ENCODE assay signal across 27 mouse cellular contexts in the genomic region with DNA sequence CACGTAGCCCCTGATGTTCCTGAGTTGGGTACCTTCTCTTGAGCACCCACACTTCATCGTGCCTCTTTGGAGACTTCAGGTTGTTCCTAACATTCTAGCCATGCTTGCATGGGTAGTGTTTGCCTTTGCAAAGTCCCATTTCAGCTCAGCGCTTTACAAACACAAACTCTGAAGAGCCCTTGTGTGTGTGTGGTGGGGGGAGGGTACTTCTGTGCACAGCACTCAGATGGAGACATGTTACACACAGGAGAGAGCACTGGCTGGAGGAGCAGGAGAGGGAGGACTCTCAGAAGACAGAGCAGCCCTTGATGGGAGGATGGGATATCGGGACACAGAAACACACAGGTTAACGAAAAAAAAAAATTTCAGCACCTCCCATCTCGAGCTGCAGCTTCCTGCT.
DNase-seq lines count a peak whose midpoint lies in the region; ATAC-seq and TF ChIP-seq lines count a peak whose summit lies in the region.
"Had no signal": no experiment of that assay in that cellular context is flagged by ENCODE, and none has a peak within 500 bp of the region (broad histone marks: within the 10 kb centered on the region; RNA-seq: fewer than 3 reads in every experiment).

No protein-coding gene starts in this region.

- no peak for ATAC-seq in hindbrain, postnatal 0 days
- ATAC-seq in lung, embryonic 14.5 days (ENCODE audit: insufficient read depth) = peak; percentile 64
- ATAC-seq in lung, postnatal 0 days = peak; percentile 31; the same call in 1 of the 2 replicates
- no peak for ATAC-seq in granulocyte monocyte progenitor cell, adult 5-6 weeks (replicated peaks; ENCODE audit: poor library complexity, severe bottlenecking)
- ATAC-seq: CD4-positive, CD25-positive, alpha-beta regulatory T cell, adult 4 months; forebrain, embryonic 14.5 days had no signal

- WGBS in hindbrain, embryonic 10.5 days = 72% methylated on average over 6 of the region's 6 CpGs
- WGBS in hindbrain, postnatal 0 days = 72% methylated on average over 6 of the region's 6 CpGs
- 21% methylated on average over 6 of the region's 6 CpGs for WGBS in lung, embryonic 14.5 days
- 23% methylated on average over 6 of the region's 6 CpGs for WGBS in lung, postnatal 0 days

- no peaks in the 10 kb centered on the region for H3K36me3 ChIP-seq in hindbrain, embryonic 10.5 days
- no peaks in the 10 kb centered on the region for H3K36me3 ChIP-seq in hindbrain, postnatal 0 days (ENCODE audit: insufficient read depth, low read length)
- no peaks in the 10 kb centered on the region for H3K36me3 ChIP-seq in lung, embryonic 14.5 days (ENCODE audit: insufficient read depth)
- no peaks in the 10 kb centered on the region for H3K36me3 ChIP-seq in lung, postnatal 0 days (ENCODE audit: insufficient read depth, low read length)
- H3K36me3 ChIP-seq: embryonic facial prominence, embryonic 12.5 days; embryonic facial prominence, embryonic 15.5 days; heart, embryonic 15.5 days; hindbrain, embryonic 12.5 days; hindbrain, embryonic 15.5 days had no signal

- peaks cover 25% of the 10 kb centered on the region for H3K4me1 ChIP-seq in hindbrain, embryonic 10.5 days (replicated peaks)
- H3K4me1 ChIP-seq in hindbrain, postnatal 0 days (ENCODE audit: insufficient read depth, low read length) = no peaks in the 10 kb centered on the region
- H3K4me1 ChIP-seq in lung, embryonic 14.5 days (ENCODE audit: insufficient read depth) = peaks cover 17% of the 10 kb centered on the region
- peaks cover 8% of the 10 kb centered on the region; the same call in 1 of the 2 replicates for H3K4me1 ChIP-seq in lung, postnatal 0 days (ENCODE audit: insufficient read depth, low read depth, low read length)
- H3K4me1 ChIP-seq: hindbrain, embryonic 15.5 days had no signal

- H3K4me3 ChIP-seq in hindbrain, embryonic 10.5 days = no peak overlapping the region
- H3K4me3 ChIP-seq in hindbrain, postnatal 0 days (ENCODE audit: low read length) = no peak overlapping the region
- H3K4me3 ChIP-seq in lung, embryonic 14.5 days (ENCODE audit: low read depth, low read length) = no peak overlapping the region
- no peak overlapping the region for H3K4me3 ChIP-seq in lung, postnatal 0 days (ENCODE audit: low read depth, low read length)
- H3K4me3 ChIP-seq: embryonic facial prominence, embryonic 12.5 days; embryonic facial prominence, embryonic 15.5 days; gastrocnemius, adult 2 months; heart, adult 2 months; heart, embryonic 15.5 days; hindbrain, embryonic 12.5 days; hindbrain, embryonic 15.5 days had no signal

- 0 out of 2 replicates have a peak overlapping the region, but pooled peaks have one; percentile 29 for H3K27ac ChIP-seq in hindbrain, embryonic 10.5 days
- no peak overlapping the region for H3K27ac ChIP-seq in hindbrain, postnatal 0 days
- peak overlapping the region; percentile 16; the same call in 1 of the 2 replicates for H3K27ac ChIP-seq in lung, embryonic 14.5 days (ENCODE audit: low read depth)
- H3K27ac ChIP-seq in lung, postnatal 0 days (ENCODE audit: low read length) = no peak overlapping the region
- H3K27ac ChIP-seq: embryonic facial prominence, embryonic 12.5 days; embryonic facial prominence, embryonic 15.5 days; gastrocnemius, adult 2 months; heart, adult 2 months; heart, embryonic 15.5 days; hindbrain, embryonic 12.5 days; hindbrain, embryonic 15.5 days had no signal

- H3K9me3 ChIP-seq in hindbrain, embryonic 10.5 days = no peaks in the 10 kb centered on the region
- no peaks in the 10 kb centered on the region for H3K9me3 ChIP-seq in hindbrain, postnatal 0 days (ENCODE audit: low read length)
- no peaks in the 10 kb centered on the region for H3K9me3 ChIP-seq in lung, embryonic 14.5 days (ENCODE audit: low read depth, low read length)
- no peaks in the 10 kb centered on the region for H3K9me3 ChIP-seq in lung, postnatal 0 days (ENCODE audit: low read length)
- H3K9me3 ChIP-seq: embryonic facial prominence, embryonic 12.5 days; embryonic facial prominence, embryonic 15.5 days; heart, embryonic 15.5 days; hindbrain, embryonic 12.5 days; hindbrain, embryonic 15.5 days had no signal

- no peak for DNase-seq in hindbrain, embryonic 10.5 days (ENCODE audit: low spot score)
- DNase-seq in hindbrain, postnatal 0 days (ENCODE audit: low spot score) = no peak
- DNase-seq in lung, embryonic 14.5 days = peak; percentile 58
- DNase-seq in lung, postnatal 36 days = no peak
- peak; percentile 28 for DNase-seq in lung, postnatal 0 days (ENCODE audit: low spot score)
- DNase-seq in lung, postnatal 25 days (ENCODE audit: low spot score) = no peak
- DNase-seq: adrenal gland, adult 2 months; adrenal gland, postnatal 14 days; cerebellum, adult 11 months; cerebellum, adult 2 months; cerebellum, adult 9-11 months; cerebellum, postnatal 25 days; forebrain, postnatal 0 days; gastrocnemius, adult 2 months; gastrocnemius, postnatal 14 days; heart, adult 2 months; heart, postnatal 10 days; heart, postnatal 4 days had no signal

- TF ChIP-seq EP300 in lung, postnatal 0 days (IDR thresholded peaks at IDR 0.05) = no peak

- TF ChIP-seq CTCF in hindbrain, postnatal 0 days (IDR thresholded peaks at IDR 0.05; ENCODE audit: low read depth) = no peak
- TF ChIP-seq CTCF in lung, embryonic 14.5 days (IDR thresholded peaks at IDR 0.05; ENCODE audit: low read depth) = no peak
- no peak for TF ChIP-seq CTCF in lung, postnatal 0 days (IDR thresholded peaks at IDR 0.05)

- no peak overlapping the region for H3K4me2 ChIP-seq in hindbrain, postnatal 0 days (ENCODE audit: low read depth, low read length)
- peak overlapping the region; percentile 34 for H3K4me2 ChIP-seq in lung, embryonic 14.5 days
- H3K4me2 ChIP-seq in lung, postnatal 0 days (replicated peaks; ENCODE audit: low read depth, low read length) = no peak overlapping the region
- H3K4me2 ChIP-seq: embryonic facial prominence, embryonic 12.5 days; embryonic facial prominence, embryonic 15.5 days; heart, embryonic 11.5 days; heart, embryonic 15.5 days; hindbrain, embryonic 12.5 days; hindbrain, embryonic 15.5 days had no signal

- H3K9ac ChIP-seq in hindbrain, postnatal 0 days (replicated peaks; ENCODE audit: low read length) = no peak overlapping the region
- no peak overlapping the region for H3K9ac ChIP-seq in lung, embryonic 14.5 days
- H3K9ac ChIP-seq in lung, postnatal 0 days (replicated peaks; ENCODE audit: low read depth) = no peak overlapping the region
- H3K9ac ChIP-seq: embryonic facial prominence, embryonic 12.5 days; embryonic facial prominence, embryonic 15.5 days; forebrain, postnatal 0 days; heart, embryonic 15.5 days; hindbrain, embryonic 12.5 days; hindbrain, embryonic 15.5 days had no signal

- 0 out of 2 replicates have a peak, but pooled peaks cover 9% of the 10 kb centered on the region for H3K27me3 ChIP-seq in hindbrain, embryonic 10.5 days (ENCODE audit: insufficient read depth, poor library complexity, severe bottlenecking)
- no peaks in the 10 kb centered on the region for H3K27me3 ChIP-seq in hindbrain, postnatal 0 days (ENCODE audit: insufficient read depth, low read length)
- H3K27me3 ChIP-seq in lung, embryonic 14.5 days (ENCODE audit: insufficient read depth, low read length) = no peaks in the 10 kb centered on the region
- no peaks in the 10 kb centered on the region for H3K27me3 ChIP-seq in lung, postnatal 0 days (replicated peaks; ENCODE audit: insufficient read depth, low read length)
- H3K27me3 ChIP-seq: embryonic facial prominence, embryonic 12.5 days; embryonic facial prominence, embryonic 15.5 days; hindbrain, embryonic 12.5 days; hindbrain, embryonic 15.5 days had no signal

Comparison
In these comparisons a context has a peak if more than half of its experiments do, and no peak if none do; other contexts are left out.
1. DNase-seq: peak in lung, embryonic 14.5 days (single experiment) and lung, postnatal 0 days (single experiment); none in hindbrain, embryonic 10.5 days (single experiment), hindbrain, postnatal 0 days (single experiment), lung, postnatal 36 days (single experiment) and lung, postnatal 25 days (single experiment).
2. H3K27ac ChIP-seq: peak in hindbrain, embryonic 10.5 days (single experiment) and lung, embryonic 14.5 days (single experiment); none in hindbrain, postnatal 0 days (single experiment) and lung, postnatal 0 days (single experiment).
3. ATAC-seq: peak in lung, embryonic 14.5 days (single experiment) and lung, postnatal 0 days (single experiment); none in hindbrain, postnatal 0 days (single experiment) and granulocyte monocyte progenitor cell, adult 5-6 weeks (single experiment).